Mouse (Mus musculus) kidney, embryonic 14.5 days (tissue): Measurements from ENCODE around the gene Pla2g3. TPM values are rescaled to one million over a fixed set of nuclear protein-coding genes. Genes with fewer than 3 reads are reported as not detected.

Experiments
- ATAC-seq: fragments of 200-750 bp; cut with Nextera tagmentation; 2 replicates; pipeline ENCODE4 v1.8.0; 2017; ENCODE audit warnings: moderate number of reproducible peaks, mild to moderate bottlenecking, moderate TSS enrichment, moderate library complexity; ENCODE audit not compliant: low FRiP score, low TSS enrichment
- H3K27ac ChIP-seq: fragments of 300-500 bp; sonication (generic); 2 replicates; pipeline ENCODE4 v1.5.1; 2014; ENCODE audit warnings: low read depth, mild to moderate bottlenecking, low read length, moderate library complexity, mixed read lengths
- H3K27me3 ChIP-seq: fragments of 300-500 bp; sonication (generic); 2 replicates; pipeline ENCODE4 v1.6.1; 2014; ENCODE audit warnings: mild to moderate bottlenecking, low read length; ENCODE audit not compliant: control insufficient read depth, insufficient read depth
- H3K36me3 ChIP-seq: fragments of 300-500 bp; sonication (generic); 2 replicates; pipeline ENCODE4 v1.6.1; 2014; ENCODE audit warnings: low read length, mixed read lengths; ENCODE audit not compliant: control insufficient read depth, insufficient read depth
- H3K4me1 ChIP-seq: fragments of 300-500 bp; sonication (generic); 2 replicates; pipeline ENCODE4 v1.6.1; 2014; ENCODE audit warnings: low read length, mixed read lengths; ENCODE audit not compliant: control insufficient read depth, insufficient read depth
- H3K4me2 ChIP-seq: fragments of 300-500 bp; sonication (generic); replicated peaks from 2 replicates; pipeline ENCODE4 v1.6.1; 2014; ENCODE audit warnings: low read depth, mild to moderate bottlenecking, low read length
- H3K4me3 ChIP-seq: fragments of 300-500 bp; sonication (generic); 2 replicates; pipeline ENCODE4 v1.5.1; 2014; ENCODE audit warnings: mild to moderate bottlenecking, low read length
- H3K9ac ChIP-seq: fragments of 300-500 bp; sonication (generic); 2 replicates; pipeline ENCODE4 v1.6.1; 2014; ENCODE audit warnings: low read depth, mild to moderate bottlenecking, low read length, moderate library complexity
- H3K9me3 ChIP-seq: fragments of 300-500 bp; sonication (generic); 2 replicates; pipeline ENCODE4 v1.6.1; 2016; ENCODE audit warnings: low read length; ENCODE audit not compliant: control insufficient read depth
- WGBS: fragments of 180-500 bp; shearing (Covaris S2); extraction: QIAGEN DNeasy Blood & Tissue Kit; methylation state at CpG from one replicate; pipeline ENCODE4 v1.1.7; 2014; 5-methylcytosine and 5-hydroxymethylcytosine counted together
- polyA plus RNA-seq: library from polyadenylated mRNA; unstranded; fragments of >200 nt; fragmentation: Nextera tagmentation; extraction: Ambion mirVana; gene quantifications from 2 replicates; pipeline ENCODE4 v1.2.1, GENCODE M21; 2014

Gene Pla2g3
- polyA plus RNA-seq, 1 experiment from 2014 or later, result 0.77 TPM

GRCm38 (mm10) chr11:3483980-3484642, 4.0 kb upstream of the Pla2g3 start:
- Histone ChIP-seq H3K4me2 (no peak overlapping the region), H3K4me3 (no peak overlapping the region), H3K27me3 (no peaks in the 10 kb centered on the region), H3K9me3 (no peaks in the 10 kb centered on the region), H3K36me3 (no peaks in the 10 kb centered on the region), H3K27ac (no peak overlapping the region), H3K9ac (no peak overlapping the region), H3K4me1 (no peaks in the 10 kb centered on the region)
- WGBS, result 61% methylated on average over 11 of the region's 11 CpGs
- no peak for ATAC-seq

GRCm38 (mm10) chr11:3486349-3486748, 1.7 kb upstream of the Pla2g3 start:
- no peak for ATAC-seq
- Histone ChIP-seq H3K36me3 (no peaks in the 10 kb centered on the region), H3K9ac (no peak overlapping the region), H3K4me2 (no peak overlapping the region), H3K27ac (no peak overlapping the region), H3K27me3 (no peaks in the 10 kb centered on the region), H3K4me3 (no peak overlapping the region), H3K9me3 (no peaks in the 10 kb centered on the region), H3K4me1 (no peaks in the 10 kb centered on the region)
- WGBS, result 72% methylated on average over 7 of the region's 7 CpGs

- no peaks in the 10 kb centered on the region for H3K4me1 ChIP-seq
- H3K4me3 ChIP-seq, result no peak overlapping the region
- no peak overlapping the region for H3K9ac ChIP-seq
- no peak overlapping the region for H3K27ac ChIP-seq
- H3K9me3 ChIP-seq, result no peaks in the 10 kb centered on the region
- H3K27me3 ChIP-seq, result no peaks in the 10 kb centered on the region
- 83% methylated on average over 5 of the region's 5 CpGs for WGBS
- no peak for ATAC-seq
- no peak overlapping the region for H3K4me2 ChIP-seq
- no peaks in the 10 kb centered on the region for H3K36me3 ChIP-seq
Measured at GRCm38 (mm10) chr11:3489036-3489435, 952 bp downstream of the Pla2g3 start.

GRCm38 (mm10) chr11:3492748-3493147, 4.7 kb downstream of the Pla2g3 start:
- H3K27me3 ChIP-seq, result no peaks in the 10 kb centered on the region
- 53% methylated on average over 4 of the region's 4 CpGs for WGBS

GRCm38 (mm10) chr11:3494857-3495256, 6.8 kb downstream of the Pla2g3 start:
- Histone ChIP-seq H3K9ac (no peak overlapping the region), H3K36me3 (no peaks in the 10 kb centered on the region), H3K9me3 (no peaks in the 10 kb centered on the region), H3K4me2 (no peak overlapping the region), H3K4me1 (no peaks in the 10 kb centered on the region), H3K27ac (no peak overlapping the region), H3K27me3 (no peaks in the 10 kb centered on the region), H3K4me3 (no peak overlapping the region)
- 77% methylated on average over 17 of the region's 17 CpGs for WGBS
- no peak for ATAC-seq

More at GRCm38 (mm10) chr11:3492748-3493147, 4.7 kb downstream of the Pla2g3 start:
- no peak overlapping the region for H3K9ac ChIP-seq
- no peak overlapping the region for H3K4me3 ChIP-seq
- no peak for ATAC-seq
- no peak overlapping the region for H3K27ac ChIP-seq
- H3K36me3 ChIP-seq, result no peaks in the 10 kb centered on the region
- no peaks in the 10 kb centered on the region for H3K4me1 ChIP-seq
- no peak overlapping the region for H3K4me2 ChIP-seq
- no peaks in the 10 kb centered on the region for H3K9me3 ChIP-seq

- Histone ChIP-seq H3K27ac (no peak overlapping the region), H3K36me3 (no peaks in the 10 kb centered on the region), H3K27me3 (no peaks in the 10 kb centered on the region), H3K4me2 (no peak overlapping the region), H3K9ac (no peak overlapping the region), H3K4me1 (no peaks in the 10 kb centered on the region), H3K4me3 (no peak overlapping the region), H3K9me3 (no peaks in the 10 kb centered on the region)
- 92% methylated on average over 14 of the region's 14 CpGs for WGBS
- ATAC-seq, result no peak
Measured at GRCm38 (mm10) chr11:3495496-3495895, 7.4 kb downstream of the Pla2g3 start.

- Histone ChIP-seq H3K36me3 (no peaks in the 10 kb centered on the region), H3K9ac (no peak overlapping the region), H3K4me2 (no peak overlapping the region), H3K9me3 (no peaks in the 10 kb centered on the region), H3K4me1 (no peaks in the 10 kb centered on the region), H3K4me3 (no peak overlapping the region), H3K27ac (no peak overlapping the region), H3K27me3 (no peaks in the 10 kb centered on the region)
- ATAC-seq, result no peak
- 48% methylated on average over 5 of the region's 5 CpGs for whole genome bisulfite sequencing
Measured at GRCm38 (mm10) chr11:3496756-3497155, 8.7 kb downstream of the Pla2g3 start.

GRCm38 (mm10) chr11:3497296-3497695, 9.2 kb downstream of the Pla2g3 start:
- no peaks in the 10 kb centered on the region for H3K4me1 ChIP-seq
- no peak overlapping the region for H3K27ac ChIP-seq
- H3K9ac ChIP-seq, result no peak overlapping the region
- no peaks in the 10 kb centered on the region for H3K9me3 ChIP-seq
- ATAC-seq, result no peak
- WGBS, result 87% methylated on average over 1 of the region's 1 CpGs
- H3K4me2 ChIP-seq, result no peak overlapping the region
- H3K27me3 ChIP-seq, result no peaks in the 10 kb centered on the region
- no peaks in the 10 kb centered on the region for H3K36me3 ChIP-seq
- H3K4me3 ChIP-seq, result no peak overlapping the region

- Histone ChIP-seq H3K9ac (no peak overlapping the region), H3K4me3 (no peak overlapping the region), H3K9me3 (no peaks in the 10 kb centered on the region), H3K4me1 (no peaks in the 10 kb centered on the region), H3K27ac (no peak overlapping the region), H3K36me3 (no peaks in the 10 kb centered on the region), H3K4me2 (no peak overlapping the region), H3K27me3 (no peaks in the 10 kb centered on the region)
- WGBS, result 75% methylated on average over 17 of the region's 17 CpGs
- ATAC-seq, result no peak
Measured at GRCm38 (mm10) chr11:3502057-3502456, 14.0 kb downstream of the Pla2g3 start.
